Mouse (Mus musculus): Measurements from ENCODE around the gene Chd9. TPM values are rescaled to one million over a fixed set of nuclear protein-coding genes. Genes with fewer than 3 reads are reported as not detected.

Gene Chd9
- total and polyA plus RNA-seq, 2 experiments from 2014 or later = 103 to 112 TPM

DNA sequence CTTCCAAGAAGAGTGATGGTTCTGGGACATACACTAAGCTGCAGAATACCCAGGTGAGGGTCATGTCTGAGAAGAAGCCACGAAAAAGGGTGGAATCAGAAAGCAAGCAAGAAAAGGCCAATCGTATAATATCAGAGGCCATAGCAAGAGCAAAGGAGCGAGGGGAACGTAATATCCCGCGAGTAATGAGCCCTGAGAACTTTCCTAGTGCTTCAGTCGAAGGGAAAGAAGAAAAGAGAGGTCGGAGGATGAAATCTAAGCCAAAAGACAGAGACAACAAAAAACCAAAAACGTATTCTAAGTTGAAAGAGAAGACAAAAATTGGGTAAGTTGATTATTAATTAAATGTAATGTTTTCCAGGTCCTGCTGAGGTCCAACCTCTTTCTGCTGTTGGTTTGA, 128.2 kb downstream of the Chd9 start:
- Histone ChIP-seq H3K36me3 (ENCODE audit: insufficient read depth, low read length) (no peaks in the 10 kb centered on the region), H3K27ac (peak overlapping the region; percentile 56), H3K4me3 (ENCODE audit: low read length) (peak overlapping the region; percentile 45), H3K4me2 (ENCODE audit: low read depth, low read length) (peak overlapping the region; percentile 90), H3K4me1 (ENCODE audit: insufficient read depth, low read length) (peaks cover 13% of the 10 kb centered on the region), H3K9ac (replicated peaks; ENCODE audit: low read length) (peak overlapping the region; percentile 51; the same call in 1 of the 2 replicates), H3K9me3 (ENCODE audit: low read length) (no peaks in the 10 kb centered on the region), H3K27me3 (ENCODE audit: insufficient read depth, low read length) (no peaks in the 10 kb centered on the region)
- no peak for TF ChIP-seq CTCF (IDR thresholded peaks at IDR 0.05; ENCODE audit: low read depth)
- WGBS = 21% methylated on average over 9 of the region's 9 CpGs
- no peak for ATAC-seq
- DNase-seq (ENCODE audit: low spot score) = peak; percentile 22

DNA sequence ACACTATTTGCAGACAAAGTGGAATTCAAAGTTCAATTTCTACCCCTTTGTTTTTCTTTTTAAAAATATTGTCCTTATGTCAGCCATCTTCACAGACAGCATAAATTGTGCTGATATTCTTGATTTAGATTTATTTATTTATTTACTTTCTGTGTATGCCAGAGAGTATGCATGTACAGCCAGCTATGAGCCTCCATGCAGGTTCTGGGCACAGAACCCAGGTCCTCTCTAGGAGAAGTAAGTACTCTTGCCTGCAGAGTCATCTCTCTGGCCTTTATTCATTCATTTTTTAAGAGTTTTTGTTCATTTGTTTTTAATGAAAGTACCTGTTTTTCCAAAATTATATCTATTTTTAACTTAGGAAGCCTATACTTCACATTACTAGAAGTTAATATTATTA, 129.6 kb downstream of the Chd9 start:
- Histone ChIP-seq H3K9me3 (ENCODE audit: low read length) (no peaks in the 10 kb centered on the region), H3K27me3 (ENCODE audit: insufficient read depth, low read length) (no peaks in the 10 kb centered on the region), H3K27ac (no peak overlapping the region), H3K4me2 (ENCODE audit: low read depth, low read length) (peak overlapping the region; percentile 90), H3K36me3 (ENCODE audit: insufficient read depth, low read length) (no peaks in the 10 kb centered on the region), H3K4me3 (ENCODE audit: low read length) (peak overlapping the region; percentile 45), H3K9ac (replicated peaks; ENCODE audit: low read length) (no peak overlapping the region), H3K4me1 (ENCODE audit: insufficient read depth, low read length) (peaks cover 13% of the 10 kb centered on the region)
- ATAC-seq (no peak), DNase-seq (ENCODE audit: low spot score) (no peak)
- no peak for TF ChIP-seq CTCF (IDR thresholded peaks at IDR 0.05; ENCODE audit: low read depth)

DNA sequence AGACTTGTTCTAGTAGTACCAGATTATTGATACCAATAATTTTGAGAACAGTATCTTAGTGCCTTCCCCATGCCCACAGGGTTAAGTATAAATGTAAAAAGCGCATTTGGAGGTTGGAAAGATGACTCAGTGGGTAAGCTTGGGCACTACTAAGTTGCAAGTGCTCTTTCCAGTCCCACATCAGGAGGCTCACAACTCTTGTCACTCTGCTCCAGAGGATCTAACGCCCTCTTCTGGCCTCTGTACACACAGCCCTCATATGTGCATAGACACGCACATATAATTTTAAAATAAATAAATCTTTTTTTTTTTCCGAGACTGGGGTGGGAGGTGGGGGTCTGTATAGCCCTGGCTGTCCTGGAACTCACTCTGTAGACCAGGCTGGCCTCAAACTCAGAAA, 131.6 kb downstream of the Chd9 start:
- WGBS = 91% methylated on average over 4 of the region's 4 CpGs
- peak overlapping the region; percentile 90 for H3K4me2 ChIP-seq (ENCODE audit: low read depth, low read length)

DNA sequence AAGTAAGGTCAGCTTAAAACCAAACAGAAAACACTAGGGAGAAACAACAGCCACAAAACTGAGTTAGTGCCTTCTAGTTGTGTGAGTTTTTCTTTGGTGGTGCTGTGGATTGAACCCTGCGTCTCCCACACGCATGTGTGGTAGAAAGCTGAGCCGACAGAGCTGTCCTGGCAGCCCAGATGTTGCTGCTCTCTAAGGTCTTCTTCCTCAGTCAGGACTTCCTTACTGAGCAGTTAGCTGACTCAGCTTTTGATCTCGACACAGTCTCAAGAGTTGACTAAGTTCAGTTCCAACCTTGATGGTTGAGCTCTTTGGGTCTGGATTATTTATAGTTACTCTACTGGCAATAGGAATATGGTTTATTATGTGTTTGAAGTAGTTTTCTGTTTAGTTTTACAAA, 133.5 kb downstream of the Chd9 start:
- H3K27ac ChIP-seq = no peak overlapping the region
- no peaks in the 10 kb centered on the region for H3K36me3 ChIP-seq (ENCODE audit: insufficient read depth, low read length)
- ATAC-seq (no peak), DNase-seq (ENCODE audit: low spot score) (no peak)
- no peaks in the 10 kb centered on the region for H3K27me3 ChIP-seq (ENCODE audit: insufficient read depth, low read length)
- no peak overlapping the region for H3K4me3 ChIP-seq (ENCODE audit: low read length)
- WGBS = 62% methylated on average over 4 of the region's 4 CpGs
- H3K4me2 ChIP-seq (ENCODE audit: low read depth, low read length) = no peak overlapping the region
- no peaks in the 10 kb centered on the region for H3K9me3 ChIP-seq (ENCODE audit: low read length)
- no peak for TF ChIP-seq CTCF (IDR thresholded peaks at IDR 0.05; ENCODE audit: low read depth)
- H3K9ac ChIP-seq (replicated peaks; ENCODE audit: low read length) = no peak overlapping the region
- peaks cover 13% of the 10 kb centered on the region for H3K4me1 ChIP-seq (ENCODE audit: insufficient read depth, low read length)

More for the DNA sequence above, 131.6 kb downstream of the Chd9 start:
- H3K36me3 ChIP-seq (ENCODE audit: insufficient read depth, low read length) = no peaks in the 10 kb centered on the region
- H3K9me3 ChIP-seq (ENCODE audit: low read length) = no peaks in the 10 kb centered on the region
- ATAC-seq = no peak
- peaks cover 13% of the 10 kb centered on the region for H3K4me1 ChIP-seq (ENCODE audit: insufficient read depth, low read length)
- H3K27me3 ChIP-seq (ENCODE audit: insufficient read depth, low read length) = no peaks in the 10 kb centered on the region
- no peak for TF ChIP-seq CTCF (IDR thresholded peaks at IDR 0.05; ENCODE audit: low read depth)
- H3K27ac ChIP-seq = no peak overlapping the region
- no peak overlapping the region for H3K9ac ChIP-seq (replicated peaks; ENCODE audit: low read length)
- DNase-seq (ENCODE audit: low spot score) = no peak
- H3K4me3 ChIP-seq (ENCODE audit: low read length) = no peak overlapping the region

DNA sequence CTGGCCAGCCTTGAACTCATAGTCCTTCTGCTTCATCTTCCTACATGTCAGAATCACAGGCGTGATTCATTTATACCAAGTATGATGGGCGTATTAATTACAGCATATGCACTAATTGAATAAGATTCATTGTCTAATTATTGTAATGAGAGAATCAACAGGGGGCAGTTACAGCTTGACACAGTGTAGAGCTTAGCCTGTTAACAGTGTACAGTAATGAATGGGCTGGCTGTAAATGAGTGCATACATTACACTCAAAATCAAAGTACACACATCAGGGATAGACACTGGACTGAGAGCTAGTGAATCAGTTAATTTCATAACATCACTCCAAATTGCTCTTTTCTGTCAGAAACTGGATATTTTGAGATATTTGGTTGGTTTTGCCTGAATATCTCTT, 135.9 kb downstream of the Chd9 start:
- Histone ChIP-seq H3K4me1 (ENCODE audit: insufficient read depth, low read length) (peaks cover 10% of the 10 kb centered on the region), H3K27ac (no peak overlapping the region), H3K36me3 (ENCODE audit: insufficient read depth, low read length) (no peaks in the 10 kb centered on the region), H3K9me3 (ENCODE audit: low read length) (no peaks in the 10 kb centered on the region), H3K4me3 (ENCODE audit: low read length) (no peak overlapping the region), H3K9ac (replicated peaks; ENCODE audit: low read length) (no peak overlapping the region), H3K4me2 (ENCODE audit: low read depth, low read length) (no peak overlapping the region), H3K27me3 (ENCODE audit: insufficient read depth, low read length) (no peaks in the 10 kb centered on the region)
- TF ChIP-seq CTCF (IDR thresholded peaks at IDR 0.05; ENCODE audit: low read depth) = no peak
- 48% methylated on average over 2 of the region's 2 CpGs for WGBS
- DNase-seq (ENCODE audit: low spot score) (peak; percentile 25), ATAC-seq (peak; percentile 53)

DNA sequence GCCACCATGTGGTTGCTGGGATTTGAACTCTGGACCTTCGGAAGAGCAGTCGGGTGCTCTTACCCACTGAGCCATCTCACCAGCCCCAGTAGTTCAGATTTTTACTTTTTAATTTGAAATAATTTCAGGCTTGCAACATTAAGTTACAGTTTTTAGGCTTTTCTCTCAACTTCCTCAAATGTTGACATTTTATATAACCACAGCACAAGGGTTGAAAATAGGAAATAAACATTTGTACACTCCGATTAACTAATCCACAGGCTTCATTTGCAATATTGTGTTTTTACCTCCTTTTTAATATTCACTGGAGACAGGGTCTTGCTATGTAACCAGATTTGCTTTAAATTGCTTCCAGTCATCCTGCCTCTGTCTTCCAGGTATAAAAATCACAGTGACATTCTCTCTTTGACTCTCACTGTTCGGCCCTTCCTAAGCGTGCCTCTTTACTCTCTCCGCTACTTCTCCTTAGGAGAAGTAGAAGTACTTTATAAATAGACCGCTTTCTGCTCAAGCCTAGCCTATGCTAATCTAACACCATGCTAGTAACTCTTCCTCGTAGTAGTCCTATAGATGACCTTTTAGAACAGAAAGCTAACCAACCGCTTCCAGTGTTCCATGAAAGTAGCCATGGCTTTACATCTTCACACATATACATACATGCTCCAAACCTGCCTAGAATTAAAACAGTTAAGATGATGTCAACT, 137.5 kb downstream of the Chd9 start:
- Histone ChIP-seq H3K9ac (replicated peaks; ENCODE audit: low read length) (no peak overlapping the region), H3K9me3 (ENCODE audit: low read length) (no peaks in the 10 kb centered on the region), H3K4me1 (ENCODE audit: insufficient read depth, low read length) (peaks cover 1% of the 10 kb centered on the region; the same call in 1 of the 2 replicates), H3K27me3 (ENCODE audit: insufficient read depth, low read length) (no peaks in the 10 kb centered on the region), H3K36me3 (ENCODE audit: insufficient read depth, low read length) (no peaks in the 10 kb centered on the region), H3K27ac (no peak overlapping the region), H3K4me3 (ENCODE audit: low read length) (no peak overlapping the region), H3K4me2 (ENCODE audit: low read depth, low read length) (no peak overlapping the region)
- no peak for TF ChIP-seq CTCF (IDR thresholded peaks at IDR 0.05; ENCODE audit: low read depth)
- WGBS = 94% methylated on average over 9 of the region's 9 CpGs
- DNase-seq (ENCODE audit: low spot score) = no peak
- no peak for ATAC-seq

DNA sequence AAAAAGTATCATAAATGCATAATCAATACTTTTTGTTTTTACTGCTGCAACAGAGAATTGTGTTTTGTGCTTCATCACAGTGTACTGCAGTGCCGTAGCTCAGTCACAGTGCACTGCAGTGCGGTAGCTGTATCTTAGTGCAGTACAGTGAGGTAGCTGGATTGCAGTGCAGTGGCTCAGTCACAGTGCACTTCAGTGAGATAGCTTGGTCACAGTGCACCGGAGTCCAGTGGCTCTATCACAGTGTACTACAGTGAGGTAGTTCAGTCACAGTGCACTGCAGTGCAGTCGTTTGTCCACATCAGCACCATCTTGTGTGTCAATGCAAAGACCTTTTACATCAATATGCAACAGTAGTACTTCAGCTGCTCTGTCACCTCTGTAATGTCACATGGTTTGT, 140.2 kb downstream of the Chd9 start:
- Histone ChIP-seq H3K36me3 (ENCODE audit: insufficient read depth, low read length) (no peaks in the 10 kb centered on the region), H3K27me3 (ENCODE audit: insufficient read depth, low read length) (no peaks in the 10 kb centered on the region), H3K9ac (replicated peaks; ENCODE audit: low read length) (no peak overlapping the region), H3K4me3 (ENCODE audit: low read length) (no peak overlapping the region), H3K27ac (no peak overlapping the region), H3K4me1 (ENCODE audit: insufficient read depth, low read length) (no peaks in the 10 kb centered on the region), H3K9me3 (ENCODE audit: low read length) (no peaks in the 10 kb centered on the region), H3K4me2 (ENCODE audit: low read depth, low read length) (no peak overlapping the region)
- 92% methylated on average over 4 of the region's 4 CpGs for WGBS
- TF ChIP-seq CTCF (IDR thresholded peaks at IDR 0.05; ENCODE audit: low read depth) = no peak
- ATAC-seq (no peak), DNase-seq (ENCODE audit: low spot score) (no peak)

Measured in hindbrain, postnatal 0 days (tissue).